Mouse (Mus musculus) liver, embryonic 13.5 days (tissue): Measurements from ENCODE around the gene Hist1h3c. TPM values are rescaled to one million over a fixed set of nuclear protein-coding genes. Genes with fewer than 3 reads are reported as not detected.
"Not testable (repeated sequence)": the region's sequence is repeated elsewhere in the genome, so short reads cannot be mapped to it uniquely, and the experiment has no call there.

ENCODE experiments used
- ATAC-seq: fragments of 200-750 bp; cut with Nextera tagmentation; 2 replicates; pipeline ENCODE4 v1.8.0; 2017; ENCODE audit warnings: low read depth, mild to moderate bottlenecking, moderate number of reproducible peaks, moderate library complexity
- DNase-seq: peaks from one replicate; pipeline ENCODE4 v3.0.0; 2022
- H3K27ac ChIP-seq: fragments of 300-500 bp; sonication (generic); 2 replicates; pipeline ENCODE4 v1.5.1; 2015; ENCODE audit warnings: moderate library complexity, mild to moderate bottlenecking, inconsistent platforms
- H3K27me3 ChIP-seq: fragments of 300-500 bp; sonication (generic); 2 replicates; pipeline ENCODE4 v1.6.1; 2015; ENCODE audit warnings: mild to moderate bottlenecking, inconsistent platforms
- H3K36me3 ChIP-seq: fragments of 300-500 bp; sonication (generic); 2 replicates; pipeline ENCODE4 v1.6.1; 2015; ENCODE audit warnings: mild to moderate bottlenecking, inconsistent platforms
- H3K4me1 ChIP-seq: fragments of 300-500 bp; sonication (generic); replicated peaks from 2 replicates; pipeline ENCODE4 v1.6.1; 2015; ENCODE audit warnings: inconsistent platforms
- H3K4me2 ChIP-seq: fragments of 300-500 bp; sonication (generic); 2 replicates; pipeline ENCODE4 v1.6.1; 2015; ENCODE audit warnings: inconsistent platforms, mild to moderate bottlenecking, moderate library complexity
- H3K4me3 ChIP-seq: fragments of 300-500 bp; sonication (generic); replicated peaks from 2 replicates; pipeline ENCODE4 v1.5.1; 2015; ENCODE audit warnings: mild to moderate bottlenecking, inconsistent platforms
- H3K9ac ChIP-seq: fragments of 300-500 bp; sonication (generic); 2 replicates; pipeline ENCODE4 v1.6.1; 2015; ENCODE audit warnings: mild to moderate bottlenecking, inconsistent platforms
- H3K9me3 ChIP-seq: fragments of 300-500 bp; sonication (generic); replicated peaks from 2 replicates; pipeline ENCODE4 v1.6.1; 2016; ENCODE audit warnings: inconsistent platforms
- WGBS: fragments of 180-500 bp; shearing (Covaris S2); methylation state at CpG from one replicate; pipeline ENCODE4 v1.1.7; 2015; ENCODE audit not compliant: insufficient replicate concordance; 5-methylcytosine and 5-hydroxymethylcytosine counted together
- polyA plus RNA-seq: library from polyadenylated mRNA; unstranded; fragments of >200 nt; fragmentation: Nextera tagmentation; extraction: Ambion mirVana; gene quantifications from 2 replicates; pipeline ENCODE4 v1.2.1, GENCODE M21; 2015

Gene Hist1h3c
- polyA plus RNA-seq, 1 experiment from 2014 or later: 5.9 TPM

DNA sequence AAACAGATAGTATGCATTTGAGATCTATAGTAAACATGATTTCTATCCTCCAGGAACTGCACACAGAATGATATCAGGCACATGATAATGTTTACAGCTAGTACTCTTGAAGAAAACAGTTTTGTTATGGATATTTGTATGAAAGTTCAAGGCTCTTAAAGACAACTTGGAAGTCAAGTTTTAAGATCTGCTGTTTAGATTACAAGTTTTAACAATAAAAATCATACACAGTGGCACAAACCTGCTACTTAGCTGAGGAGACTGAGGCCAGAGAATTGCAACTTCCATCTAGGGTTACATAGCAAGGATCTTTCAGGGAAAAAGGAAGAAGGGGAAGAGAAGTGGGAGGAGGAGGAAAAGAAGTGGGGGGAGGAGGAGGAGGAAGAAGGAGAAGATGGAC is 9.6 kb upstream of the Hist1h3c start:
- Histone ChIP-seq H3K9ac (peak overlapping the region; percentile 40), H3K27ac (peak overlapping the region; percentile 88), H3K4me2 (no peak overlapping the region), H3K27me3 (no peaks in the 10 kb centered on the region), H3K36me3 (no peaks in the 10 kb centered on the region), H3K4me3 (no peak overlapping the region), H3K4me1 (peaks cover 59% of the 10 kb centered on the region), H3K9me3 (no peaks in the 10 kb centered on the region)
- ATAC-seq (no peak), DNase-seq (no peak)

DNA sequence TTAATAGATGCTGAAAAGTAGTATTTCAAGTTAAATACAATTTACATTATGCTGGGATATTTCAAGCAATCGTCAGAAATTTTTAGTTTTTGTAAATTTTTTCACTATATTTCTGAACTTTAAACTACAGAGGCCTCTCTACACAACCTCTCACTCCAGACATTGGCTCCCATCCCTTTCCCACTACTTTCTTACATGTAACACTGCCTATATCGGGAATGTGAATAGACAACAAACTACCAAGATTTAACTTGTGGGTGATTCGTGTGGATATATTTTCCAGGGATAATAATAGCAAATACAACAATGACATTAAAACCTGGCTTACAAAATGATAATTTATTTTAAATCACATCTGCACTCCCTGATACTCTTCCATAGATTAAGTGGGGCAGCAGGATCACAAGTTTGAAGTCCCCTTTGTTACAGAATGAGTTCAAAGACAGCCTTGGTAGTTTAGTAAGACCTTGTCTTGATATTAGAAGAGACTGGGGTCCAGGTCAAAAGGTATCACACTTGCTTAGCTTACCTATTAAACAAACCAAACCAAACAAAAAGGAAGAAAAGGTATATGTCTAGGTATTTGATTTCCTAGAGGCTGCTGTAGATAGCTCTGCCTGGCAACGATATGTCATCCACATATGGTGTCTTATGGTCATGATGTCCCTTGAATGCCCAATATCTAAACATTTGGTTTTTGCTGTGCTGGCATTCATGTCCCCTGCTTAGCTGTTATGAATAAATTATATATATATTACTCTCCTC is 8.1 kb upstream of the Hist1h3c start:
- Histone ChIP-seq H3K27ac (peak overlapping the region; percentile 97), H3K4me3 (peak overlapping the region; percentile 56), H3K9ac (peak overlapping the region; percentile 85), H3K4me2 (peak overlapping the region; percentile 70), H3K27me3 (no peaks in the 10 kb centered on the region), H3K4me1 (peaks cover 55% of the 10 kb centered on the region), H3K9me3 (no peaks in the 10 kb centered on the region), H3K36me3 (no peaks in the 10 kb centered on the region)
- DNase-seq: no peak
- ATAC-seq: no peak
- WGBS: 52% methylated on average over 4 of the region's 4 CpGs

DNA sequence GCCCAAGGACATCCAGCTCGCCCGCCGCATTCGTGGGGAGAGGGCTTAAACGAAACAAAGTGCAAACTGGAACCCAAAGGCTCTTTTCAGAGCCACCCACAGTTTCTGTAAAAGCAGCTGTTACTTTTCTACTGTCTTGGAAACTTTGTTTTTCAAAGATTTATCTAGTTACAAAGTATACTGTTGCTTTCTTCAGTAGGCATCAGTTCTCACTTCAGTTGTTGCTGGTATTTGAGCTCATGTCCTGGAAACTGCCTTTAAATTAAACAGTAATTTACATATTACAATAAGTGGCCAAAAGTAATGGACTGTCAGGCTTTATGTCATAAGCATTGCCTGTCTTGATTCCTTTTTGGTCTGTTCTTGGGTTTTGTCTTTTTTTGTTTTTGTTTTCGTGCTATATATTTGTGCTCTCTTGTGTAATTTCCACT is 7.4 kb upstream of the Hist1h3c start:
- DNase-seq (no peak), ATAC-seq (no peak)
- H3K27me3 ChIP-seq: no peaks in the 10 kb centered on the region
- H3K27ac ChIP-seq: peak overlapping the region; percentile 97
- H3K4me3 ChIP-seq: peak overlapping the region; percentile 56
- no peaks in the 10 kb centered on the region for H3K36me3 ChIP-seq
- 3% methylated on average over 6 of the region's 6 CpGs for WGBS
- peaks cover 56% of the 10 kb centered on the region for H3K4me1 ChIP-seq
- no peaks in the 10 kb centered on the region for H3K9me3 ChIP-seq
- H3K9ac ChIP-seq: peak overlapping the region; percentile 85
- peak overlapping the region; percentile 70 for H3K4me2 ChIP-seq

DNA sequence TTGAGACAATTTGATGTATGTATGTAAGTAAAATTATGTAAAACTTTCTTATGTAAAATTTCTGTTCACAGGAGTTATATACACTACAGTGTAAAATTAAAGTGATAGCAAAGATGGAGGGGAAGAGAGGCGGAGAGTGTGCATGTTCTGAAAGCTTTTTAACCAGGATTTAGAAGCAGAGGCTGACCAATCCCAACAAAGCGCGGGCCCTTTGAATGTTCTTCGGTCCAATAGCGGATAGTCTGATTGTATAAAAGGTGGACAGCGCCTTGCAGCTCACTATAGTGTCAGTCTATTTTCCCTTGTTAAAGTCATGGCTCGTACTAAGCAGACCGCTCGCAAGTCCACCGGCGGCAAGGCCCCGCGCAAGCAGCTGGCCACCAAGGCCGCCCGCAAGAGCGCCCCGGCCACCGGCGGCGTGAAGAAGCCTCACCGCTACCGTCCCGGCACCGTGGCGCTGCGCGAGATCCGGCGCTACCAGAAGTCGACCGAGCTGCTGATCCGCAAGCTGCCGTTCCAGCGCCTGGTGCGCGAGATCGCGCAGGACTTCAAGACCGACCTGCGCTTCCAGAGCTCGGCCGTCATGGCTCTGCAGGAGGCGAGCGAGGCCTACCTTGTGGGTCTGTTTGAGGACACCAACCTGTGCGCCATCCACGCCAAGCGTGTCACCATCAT is 6.8 kb upstream of the Hist1h3c start, which contains the start of gene Hist1h3b:
Hist1h3b (plus strand) TSS at position 201 of the 675 bp plus-strand sequence.
- Histone ChIP-seq H3K9ac (peak within 1 kb of the TSS; percentile 85), H3K4me2 (peak within 1 kb of the TSS; percentile 70), H3K4me1 (peaks cover 57% of the 10 kb centered on the region), H3K27ac (peak within 1 kb of the TSS; percentile 99), H3K4me3 (peak within 1 kb of the TSS; percentile 56)
- peak; percentile 89 for DNase-seq
- under 1% methylated on average over 20 of the region's 47 CpGs for WGBS
- not testable (repeated sequence) for H3K27me3 ChIP-seq, H3K36me3 ChIP-seq, H3K9me3 ChIP-seq
- ATAC-seq: peak; percentile 79

DNA sequence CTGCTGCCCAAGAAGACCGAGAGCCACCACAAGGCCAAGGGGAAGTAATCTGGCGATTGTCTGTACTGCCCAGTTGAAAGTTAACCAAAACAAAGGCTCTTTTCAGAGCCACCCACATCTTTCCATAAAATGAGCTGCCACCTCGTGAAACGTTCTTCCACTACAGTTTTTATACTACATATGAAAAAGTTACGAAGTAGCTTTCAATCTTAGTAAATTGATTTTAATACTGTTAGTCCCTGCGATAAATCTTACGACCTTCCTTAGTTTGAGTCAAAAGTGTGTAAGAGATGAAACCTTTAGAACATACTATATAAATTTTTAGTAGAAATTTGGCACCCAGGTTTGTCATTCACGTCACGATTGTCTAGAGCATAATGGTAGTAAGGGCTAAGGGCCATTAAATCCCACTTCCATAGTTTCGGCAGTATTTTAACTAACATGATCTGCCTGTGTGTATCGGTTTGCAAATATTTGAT is 6.1 kb upstream of the Hist1h3c start:
- Histone ChIP-seq H3K36me3 (no peaks in the 10 kb centered on the region), H3K4me1 (peaks cover 60% of the 10 kb centered on the region), H3K9me3 (no peaks in the 10 kb centered on the region), H3K4me2 (peak overlapping the region; percentile 63), H3K9ac (peak overlapping the region; percentile 80), H3K27ac (peak overlapping the region; percentile 99), H3K27me3 (no peaks in the 10 kb centered on the region), H3K4me3 (peak overlapping the region; percentile 53)
- DNase-seq: peak; percentile 50
- peak; percentile 5; the same call in 1 of the 2 replicates for ATAC-seq
- under 1% methylated on average over 11 of the region's 11 CpGs for WGBS

DNA sequence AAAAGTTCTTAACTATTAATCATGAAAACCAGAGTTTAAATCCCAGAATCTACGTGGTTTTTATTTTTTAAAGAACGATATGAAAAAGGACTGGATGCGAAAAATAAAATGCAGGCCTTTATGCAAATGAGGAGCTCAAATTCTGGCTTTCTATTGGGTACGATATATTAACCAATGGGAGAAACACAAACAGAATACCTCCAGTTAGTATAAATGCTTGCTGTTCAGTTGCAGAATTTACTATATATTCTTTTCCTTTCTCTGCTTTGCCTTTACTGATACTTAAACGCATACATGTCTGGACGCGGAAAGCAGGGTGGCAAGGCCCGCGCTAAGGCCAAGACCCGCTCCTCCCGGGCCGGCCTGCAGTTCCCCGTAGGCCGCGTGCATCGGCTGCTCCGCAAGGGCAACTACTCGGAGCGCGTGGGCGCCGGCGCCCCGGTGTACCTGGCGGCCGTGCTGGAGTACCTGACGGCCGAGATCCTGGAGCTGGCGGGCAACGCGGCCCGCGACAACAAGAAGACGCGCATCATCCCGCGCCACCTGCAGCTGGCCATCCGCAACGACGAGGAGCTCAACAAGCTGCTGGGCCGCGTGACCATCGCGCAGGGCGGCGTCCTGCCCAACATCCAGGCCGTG is 5.6 kb upstream of the Hist1h3c start, which contains the start of gene Hist1h2ab:
Hist1h2ab (plus strand) TSS at position 288 of the 639 bp plus-strand sequence.
- not testable (repeated sequence) for H3K27me3 ChIP-seq, H3K9me3 ChIP-seq, H3K36me3 ChIP-seq
- Histone ChIP-seq H3K4me2 (peak within 1 kb of the TSS; percentile 63), H3K27ac (peak within 1 kb of the TSS; percentile 99), H3K4me3 (peak within 1 kb of the TSS; percentile 53), H3K9ac (peak within 1 kb of the TSS; percentile 80), H3K4me1 (peaks cover 56% of the 10 kb centered on the region)
- DNase-seq (peak; percentile 77), ATAC-seq (peak; percentile 44)
- under 1% methylated on average over 29 of the region's 47 CpGs for whole genome bisulfite sequencing

DNA sequence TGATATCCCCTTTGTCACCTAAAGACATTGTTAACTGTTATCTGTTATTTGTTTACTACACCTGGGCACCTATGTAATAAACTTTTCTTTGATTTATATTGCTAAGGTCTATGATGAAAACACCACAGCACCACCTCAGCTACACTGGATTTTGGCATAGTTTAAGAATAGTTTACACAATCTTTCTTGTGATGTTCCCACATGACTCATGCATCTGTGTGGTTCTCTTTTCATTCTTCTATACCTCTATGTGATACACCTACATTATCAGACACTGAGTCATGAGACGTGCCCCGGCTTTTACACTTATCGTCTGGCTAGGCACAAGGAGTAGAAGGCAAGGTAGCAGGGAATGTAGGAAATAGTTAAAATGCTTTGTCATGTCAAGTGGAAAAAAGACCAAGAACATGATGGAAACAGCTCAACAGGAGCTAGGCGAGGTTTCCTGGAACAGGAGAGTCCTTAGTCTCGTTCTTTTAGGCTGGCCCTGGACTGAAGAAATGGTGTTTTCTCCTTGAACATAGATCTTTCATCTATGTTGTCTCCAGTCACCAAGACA is 4.2 kb upstream of the Hist1h3c start:
- ATAC-seq (no peak), DNase-seq (no peak)
- Histone ChIP-seq H3K4me3 (no peak overlapping the region), H3K4me1 (peaks cover 47% of the 10 kb centered on the region), H3K9me3 (no peaks in the 10 kb centered on the region), H3K27me3 (no peaks in the 10 kb centered on the region), H3K36me3 (no peaks in the 10 kb centered on the region), H3K4me2 (no peak overlapping the region), H3K9ac (peak overlapping the region; percentile 50), H3K27ac (peak overlapping the region; percentile 99)
- WGBS: 82% methylated on average over 5 of the region's 5 CpGs

DNA sequence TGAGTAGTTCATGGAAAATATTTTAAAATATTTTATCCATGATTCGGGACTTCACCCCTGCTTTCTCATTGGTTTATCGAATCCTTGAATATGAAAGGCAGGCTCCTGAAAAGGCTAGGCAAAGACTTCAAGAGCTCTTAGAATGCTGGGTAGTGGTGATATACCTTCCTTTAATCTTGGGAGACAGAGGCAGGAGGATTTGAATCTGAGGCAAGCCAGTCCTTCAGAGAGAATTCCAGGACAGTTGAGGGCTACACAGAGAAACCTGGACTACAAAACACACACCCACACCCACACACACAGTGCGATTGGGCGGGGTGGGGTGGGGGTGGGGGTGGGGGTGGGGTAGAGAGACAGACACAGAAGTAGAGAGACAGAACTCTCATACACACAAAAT is 2.5 kb upstream of the Hist1h3c start:
- WGBS: 8% methylated on average over 4 of the region's 4 CpGs
- Histone ChIP-seq H3K4me2 (peak overlapping the region; percentile 67), H3K27ac (peak overlapping the region; percentile 99), H3K4me3 (peak overlapping the region; percentile 59), H3K4me1 (peaks cover 50% of the 10 kb centered on the region), H3K9me3 (no peaks in the 10 kb centered on the region), H3K36me3 (no peaks in the 10 kb centered on the region), H3K9ac (peak overlapping the region; percentile 77), H3K27me3 (no peaks in the 10 kb centered on the region)
- ATAC-seq (no peak), DNase-seq (no peak)

DNA sequence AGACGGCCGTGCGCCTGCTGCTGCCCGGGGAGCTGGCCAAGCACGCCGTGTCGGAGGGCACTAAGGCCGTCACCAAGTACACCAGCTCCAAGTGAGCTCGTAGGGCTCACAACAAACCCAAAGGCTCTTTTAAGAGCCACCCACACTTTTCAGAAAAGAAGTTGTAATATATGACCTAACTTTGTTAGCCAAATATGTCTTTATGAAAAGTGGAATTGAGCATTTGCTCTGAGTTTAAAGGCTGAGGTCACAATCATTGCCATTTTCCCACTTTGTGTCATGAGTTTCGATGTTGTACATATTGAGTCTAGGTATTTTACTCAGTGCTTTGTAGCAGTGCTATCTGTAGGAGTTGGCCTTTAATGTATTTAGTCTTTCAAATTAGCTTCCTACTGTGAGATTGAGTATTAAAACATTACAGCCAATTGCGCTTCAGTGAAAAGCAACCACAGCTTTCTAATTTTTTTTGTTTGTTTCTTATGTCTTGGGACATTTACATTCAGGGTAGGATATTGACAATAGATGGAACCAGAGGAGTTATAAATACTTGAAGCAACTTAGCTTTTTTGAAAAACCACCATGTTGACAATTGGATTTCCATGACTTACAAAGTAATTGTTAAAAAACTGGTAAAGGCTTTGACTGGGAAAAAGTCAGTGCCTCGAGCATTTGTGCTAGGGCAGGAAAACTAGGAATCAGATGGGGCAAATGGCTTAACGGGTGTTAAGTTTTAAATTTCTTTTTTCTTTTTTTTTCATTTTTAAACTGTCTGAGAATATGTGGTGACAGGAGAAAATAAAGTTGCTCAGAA is 1.9 kb upstream of the Hist1h3c start:
- peak overlapping the region; percentile 59 for H3K4me3 ChIP-seq
- peak; percentile 21 for ATAC-seq
- 4% methylated on average over 13 of the region's 13 CpGs for WGBS
- peaks cover 50% of the 10 kb centered on the region for H3K4me1 ChIP-seq
- H3K27me3 ChIP-seq: no peaks in the 10 kb centered on the region
- no peaks in the 10 kb centered on the region for H3K9me3 ChIP-seq
- H3K9ac ChIP-seq: peak overlapping the region; percentile 77
- peak; percentile 66 for DNase-seq
- peak overlapping the region; percentile 99 for H3K27ac ChIP-seq
- H3K36me3 ChIP-seq: no peaks in the 10 kb centered on the region
- peak overlapping the region; percentile 67 for H3K4me2 ChIP-seq

DNA sequence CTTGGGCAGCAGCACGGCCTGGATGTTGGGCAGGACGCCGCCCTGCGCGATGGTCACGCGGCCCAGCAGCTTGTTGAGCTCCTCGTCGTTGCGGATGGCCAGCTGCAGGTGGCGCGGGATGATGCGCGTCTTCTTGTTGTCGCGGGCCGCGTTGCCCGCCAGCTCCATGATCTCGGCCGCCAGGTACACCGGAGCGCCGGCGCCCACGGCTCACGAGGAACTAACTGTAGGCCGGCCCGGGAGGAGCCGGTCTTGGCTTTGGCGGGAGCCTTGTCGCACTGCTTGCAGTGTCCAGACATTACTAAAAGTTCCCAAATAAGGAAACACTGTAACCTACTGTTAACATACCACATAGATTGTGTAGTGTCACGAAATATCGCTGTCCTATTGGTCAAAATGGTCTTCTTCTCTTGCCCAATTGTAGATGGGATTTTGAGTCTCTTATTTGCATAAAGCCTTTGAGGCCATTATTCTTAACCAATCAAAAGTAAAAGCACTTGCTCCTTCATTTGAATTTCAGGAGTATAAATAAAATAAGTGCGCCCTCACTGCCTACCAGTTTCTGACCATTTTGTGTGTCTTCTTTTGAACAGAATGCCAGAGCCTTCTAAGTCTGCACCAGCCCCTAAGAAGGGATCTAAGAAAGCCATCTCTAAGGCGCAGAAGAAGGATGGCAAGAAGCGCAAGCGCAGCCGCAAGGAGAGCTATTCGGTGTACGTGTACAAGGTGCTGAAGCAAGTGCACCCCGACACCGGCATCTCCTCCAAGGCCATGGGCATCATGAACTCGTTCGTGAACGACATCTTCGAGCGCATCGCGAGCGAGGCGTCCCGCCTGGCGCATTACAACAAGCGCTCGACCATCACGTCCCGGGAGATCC is 1.0 kb upstream of the Hist1h3c start, which contains the start of gene Hist1h2bb:
Hist1h2bb (plus strand) TSS at position 534 of the 880 bp plus-strand sequence.
- Histone ChIP-seq H3K27ac (peak within 1 kb of the TSS; percentile 99), H3K4me3 (peak within 1 kb of the TSS; percentile 59), H3K4me1 (peaks cover 58% of the 10 kb centered on the region), H3K4me2 (peak within 1 kb of the TSS; percentile 67), H3K9ac (peak within 1 kb of the TSS; percentile 77)
- H3K27me3 ChIP-seq, H3K9me3 ChIP-seq, H3K36me3 ChIP-seq: not testable (repeated sequence)
- peak; percentile 89 for DNase-seq
- ATAC-seq: peak; percentile 77
- WGBS: under 1% methylated on average over 45 of the region's 58 CpGs
